Mouse (Mus musculus): Measurements from ENCODE around the gene Ino80d. TPM values are rescaled to one million over a fixed set of nuclear protein-coding genes. Genes with fewer than 3 reads are reported as not detected.

The Ino80d gene
- total RNA-seq, 1 experiment, result 17.5 TPM

DNA sequence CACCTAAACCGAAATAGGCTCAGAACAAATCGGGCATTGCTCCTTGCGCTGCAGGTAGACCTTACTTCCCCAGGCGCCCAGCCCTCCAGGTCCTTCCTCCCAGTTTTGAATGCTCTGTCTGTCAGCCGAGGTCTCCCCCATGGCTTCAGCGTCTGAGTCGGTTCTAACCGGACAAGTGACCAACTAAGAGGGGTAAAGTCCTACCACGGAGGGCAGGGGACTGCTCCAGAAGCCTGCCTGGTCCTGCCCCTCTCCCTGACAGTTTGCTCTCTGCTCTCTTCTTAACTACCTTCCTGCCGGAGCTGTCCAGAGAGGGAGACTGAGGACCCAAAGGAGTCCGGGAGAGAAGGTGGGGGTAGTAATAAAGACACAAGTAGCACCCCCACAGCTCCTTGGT, 1.6 kb downstream of the Ino80d start:
- Histone ChIP-seq H3K36me3 (ENCODE audit: control insufficient read depth, insufficient read depth, low read length, poor library complexity, severe bottlenecking) (no peaks in the 10 kb centered on the region), H3K4me1 (ENCODE audit: control insufficient read depth in 2 of 2, insufficient read depth in 2 of 2, low read length in 2 of 2, poor library complexity in 1 of 2) (peaks cover 6% of the 10 kb centered on the region in 2 experiments; a peak in 3 of 4 replicates), H3K9ac (ENCODE audit: insufficient read depth, low read depth, low read length, poor library complexity, severe bottlenecking) (peak overlapping the region; percentile 100), H3K4me3 (ENCODE audit: insufficient read depth in 1 of 2, low read depth in 1 of 2, low read length in 2 of 2, poor library complexity in 1 of 2, severe bottlenecking in 1 of 2) (peak overlapping the region; percentile 85 to 100), H3K27ac (ENCODE audit: insufficient read depth, low read depth, low read length, poor library complexity, severe bottlenecking) (peak overlapping the region; percentile 99), H3K9me3 (ENCODE audit: control insufficient read depth, insufficient read depth, low read depth, low read length) (no peaks in the 10 kb centered on the region)
- DNase-seq (ENCODE audit: low read depth, low spot score), result no peak
- in situ Hi-C loops (cut with MboI; ENCODE audit: low sequenced_read_pairs in 2 of 2, unreplicated experiment in 2 of 2), result no loop called here
- TF ChIP-seq HCFC1 (IDR thresholded peaks at IDR 0.05; ENCODE audit: borderline replicate concordance, insufficient read depth, low read length) (no peak; the same call in 1 of the 2 replicates), ZNF384 (IDR thresholded peaks at IDR 0.05; ENCODE audit: low read depth, low read length) (no peak), CHD2 (IDR thresholded peaks at IDR 0.05; ENCODE audit: low read depth, low read length) (no peak), MAFK (IDR thresholded peaks at IDR 0.05; ENCODE audit: insufficient read depth, low read depth, low read length) (no peak), ZC3H11A (IDR thresholded peaks at IDR 0.05; ENCODE audit: borderline replicate concordance, low read depth, low read length) (no peak)

DNA sequence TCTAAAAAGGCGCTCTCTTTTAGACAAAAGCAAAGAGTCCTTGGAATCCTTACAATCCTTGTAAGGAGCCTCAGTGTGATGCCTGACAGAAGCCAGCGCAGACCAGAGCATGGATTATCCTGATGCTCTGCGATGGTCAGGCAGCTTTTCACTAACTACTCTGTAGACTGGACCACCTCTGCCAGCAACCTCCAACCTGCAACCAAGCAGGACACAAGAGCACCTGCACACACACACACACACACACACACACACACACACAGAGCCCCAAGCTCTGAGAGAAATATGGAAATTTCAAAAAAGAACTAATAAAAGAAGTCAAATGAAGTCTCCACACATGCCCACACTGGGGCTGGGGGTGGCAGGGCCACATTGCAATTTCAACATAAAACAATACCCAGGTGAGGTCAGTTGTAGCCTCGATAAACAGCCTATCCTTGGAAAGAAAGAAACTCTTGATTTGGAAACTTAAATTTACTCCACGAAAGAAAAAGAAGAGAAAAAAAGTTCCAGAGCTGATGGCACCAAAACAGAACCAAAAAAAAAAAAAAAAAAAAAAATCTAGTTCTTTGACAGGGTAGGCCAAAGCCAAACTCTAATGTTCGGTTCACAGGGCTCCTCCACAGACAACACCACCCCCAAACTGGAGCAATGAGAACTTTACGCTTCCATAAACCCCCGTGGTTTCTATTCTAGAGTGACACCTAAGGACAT, 2.2 kb downstream of the Ino80d start:
- H3K36me3 ChIP-seq (ENCODE audit: control insufficient read depth, insufficient read depth, low read length, poor library complexity, severe bottlenecking), result no peaks in the 10 kb centered on the region
- peak overlapping the region; percentile 85 to 100 for H3K4me3 ChIP-seq (ENCODE audit: insufficient read depth in 1 of 2, low read depth in 1 of 2, low read length in 2 of 2, poor library complexity in 1 of 2, severe bottlenecking in 1 of 2)
- H3K9me3 ChIP-seq (ENCODE audit: control insufficient read depth, insufficient read depth, low read depth, low read length), result no peaks in the 10 kb centered on the region
- peaks cover 6 to 7% of the 10 kb centered on the region in 2 experiments; a peak in 3 of 4 replicates for H3K4me1 ChIP-seq (ENCODE audit: control insufficient read depth in 2 of 2, insufficient read depth in 2 of 2, low read length in 2 of 2, poor library complexity in 1 of 2)
- no peak for DNase-seq (ENCODE audit: low read depth, low spot score)
- in situ Hi-C loops (cut with MboI; ENCODE audit: low sequenced_read_pairs in 2 of 2, unreplicated experiment in 2 of 2), result no loop called here
- H3K27ac ChIP-seq (ENCODE audit: insufficient read depth, low read depth, low read length, poor library complexity, severe bottlenecking), result peak overlapping the region; percentile 99; the same call in 1 of the 2 replicates
- peak overlapping the region; percentile 100; the same call in 1 of the 2 replicates for H3K9ac ChIP-seq (ENCODE audit: insufficient read depth, low read depth, low read length, poor library complexity, severe bottlenecking)
- TF ChIP-seq ZNF384 (IDR thresholded peaks at IDR 0.05; ENCODE audit: low read depth, low read length) (peak; percentile 50; the same call in 1 of the 2 replicates), HCFC1 (IDR thresholded peaks at IDR 0.05; ENCODE audit: borderline replicate concordance, insufficient read depth, low read length) (no peak)

DNA sequence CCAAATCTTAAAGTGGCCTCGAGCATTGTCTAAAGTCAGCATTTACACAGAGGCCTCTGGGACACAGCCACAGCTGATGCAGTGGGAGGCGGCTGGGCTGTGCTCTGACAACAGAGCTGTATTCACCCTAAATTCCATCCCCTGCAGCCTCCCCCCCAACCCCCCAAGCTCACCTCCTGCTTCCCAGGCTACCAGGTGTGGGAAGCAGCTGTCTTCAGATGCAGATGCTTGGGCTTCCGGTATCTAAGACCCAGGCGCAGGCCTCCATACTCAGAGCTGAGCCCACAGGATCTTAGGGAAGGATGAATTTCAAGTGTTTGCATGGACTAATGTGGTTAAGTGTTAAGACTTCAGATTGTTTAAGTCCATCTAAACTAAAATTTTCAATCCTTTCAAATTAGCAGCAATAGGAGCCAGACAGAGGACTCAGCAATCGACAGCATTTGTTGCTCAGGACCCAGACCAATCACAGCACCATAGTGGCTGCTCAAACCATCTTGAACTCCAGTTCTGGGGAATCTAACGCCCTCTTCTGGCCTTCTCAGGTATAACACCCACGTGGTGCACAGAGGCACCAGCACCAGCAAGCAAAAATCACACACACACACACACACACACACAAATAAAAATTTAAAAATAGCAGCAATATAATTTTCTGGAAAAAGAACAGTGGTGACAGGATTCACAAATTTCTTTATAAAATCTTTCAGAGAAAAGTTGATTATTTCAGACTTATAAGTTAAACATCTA, 3.8 kb downstream of the Ino80d start:
- peak overlapping the region; percentile 59; the same call in 1 of the 2 replicates for H3K9ac ChIP-seq (ENCODE audit: insufficient read depth, low read depth, low read length, poor library complexity, severe bottlenecking)
- H3K4me3 ChIP-seq (ENCODE audit: insufficient read depth in 1 of 2, low read depth in 1 of 2, low read length in 2 of 2, poor library complexity in 1 of 2, severe bottlenecking in 1 of 2), result peak overlapping the region; percentile 21 to 29
- TF ChIP-seq CHD2 (IDR thresholded peaks at IDR 0.05; ENCODE audit: low read depth, low read length) (no peak), MAFK (IDR thresholded peaks at IDR 0.05; ENCODE audit: insufficient read depth, low read depth, low read length) (no peak), HCFC1 (IDR thresholded peaks at IDR 0.05; ENCODE audit: borderline replicate concordance, insufficient read depth, low read length) (no peak), ZC3H11A (IDR thresholded peaks at IDR 0.05; ENCODE audit: borderline replicate concordance, low read depth, low read length) (no peak), ZNF384 (IDR thresholded peaks at IDR 0.05; ENCODE audit: low read depth, low read length) (no peak)
- peak; percentile 84 for DNase-seq (ENCODE audit: low read depth, low spot score)
- H3K27ac ChIP-seq (ENCODE audit: insufficient read depth, low read depth, low read length, poor library complexity, severe bottlenecking), result peak overlapping the region; percentile 68; the same call in 1 of the 2 replicates
- in situ Hi-C loops (cut with MboI; ENCODE audit: low sequenced_read_pairs in 2 of 2, unreplicated experiment in 2 of 2), result no loop called here
- no peaks in the 10 kb centered on the region for H3K9me3 ChIP-seq (ENCODE audit: control insufficient read depth, insufficient read depth, low read depth, low read length)
- peaks cover 6 to 10% of the 10 kb centered on the region in 2 experiments; a peak in 3 of 4 replicates for H3K4me1 ChIP-seq (ENCODE audit: control insufficient read depth in 2 of 2, insufficient read depth in 2 of 2, low read length in 2 of 2, poor library complexity in 1 of 2)
- no peaks in the 10 kb centered on the region for H3K36me3 ChIP-seq (ENCODE audit: control insufficient read depth, insufficient read depth, low read length, poor library complexity, severe bottlenecking)

DNA sequence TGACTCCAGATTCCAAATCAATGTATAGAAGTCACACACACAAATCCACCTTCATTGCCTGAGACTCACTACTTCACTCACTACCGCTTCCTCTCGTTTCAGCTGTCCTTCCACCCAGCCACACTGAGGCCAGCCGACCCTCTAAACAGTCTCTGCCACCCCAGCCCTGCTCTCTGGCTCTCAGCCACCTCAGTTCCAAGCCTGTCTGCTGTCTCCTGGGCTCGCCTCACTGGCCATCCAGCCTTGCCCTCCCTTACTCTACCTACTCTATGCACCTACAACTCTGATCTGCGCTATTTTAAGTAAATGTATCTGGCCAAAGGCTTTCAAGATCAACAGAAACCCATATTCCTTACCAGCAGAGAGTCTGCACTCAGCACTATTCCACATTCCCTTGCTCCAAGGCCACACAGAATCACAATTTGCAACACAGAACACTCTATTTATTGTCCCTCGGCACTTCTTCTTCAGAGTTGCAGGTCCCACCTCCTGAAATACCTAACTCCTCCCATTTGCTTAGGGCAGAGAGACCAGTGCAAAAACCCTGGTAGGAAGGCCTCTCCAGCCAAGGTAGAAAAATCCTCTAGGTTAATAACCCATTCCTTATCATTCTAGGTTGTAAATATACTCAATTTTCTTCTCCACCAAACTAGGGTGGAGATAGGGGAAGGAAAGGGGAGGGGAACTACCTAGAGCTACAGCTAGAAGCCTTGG, 6.7 kb downstream of the Ino80d start:
- peak overlapping the region; percentile 28 to 51 for H3K4me3 ChIP-seq (ENCODE audit: insufficient read depth in 1 of 2, low read depth in 1 of 2, low read length in 2 of 2, poor library complexity in 1 of 2, severe bottlenecking in 1 of 2)
- peaks cover 5% of the 10 kb centered on the region for H3K36me3 ChIP-seq (ENCODE audit: control insufficient read depth, insufficient read depth, low read length, poor library complexity, severe bottlenecking)
- in situ Hi-C loops (cut with MboI; ENCODE audit: low sequenced_read_pairs in 2 of 2, unreplicated experiment in 2 of 2), result no loop called here
- TF ChIP-seq MAFK (IDR thresholded peaks at IDR 0.05; ENCODE audit: insufficient read depth, low read depth, low read length) (no peak), ZNF384 (IDR thresholded peaks at IDR 0.05; ENCODE audit: low read depth, low read length) (no peak), HCFC1 (IDR thresholded peaks at IDR 0.05; ENCODE audit: borderline replicate concordance, insufficient read depth, low read length) (no peak), ZC3H11A (IDR thresholded peaks at IDR 0.05; ENCODE audit: borderline replicate concordance, low read depth, low read length) (no peak), CHD2 (IDR thresholded peaks at IDR 0.05; ENCODE audit: low read depth, low read length) (no peak)
- peak overlapping the region; percentile 20; the same call in 1 of the 2 replicates for H3K27ac ChIP-seq (ENCODE audit: insufficient read depth, low read depth, low read length, poor library complexity, severe bottlenecking)
- peak overlapping the region; percentile 56 for H3K9ac ChIP-seq (ENCODE audit: insufficient read depth, low read depth, low read length, poor library complexity, severe bottlenecking)
- H3K4me1 ChIP-seq (ENCODE audit: control insufficient read depth in 2 of 2, insufficient read depth in 2 of 2, low read length in 2 of 2, poor library complexity in 1 of 2), result peaks cover 6 to 10% of the 10 kb centered on the region in 2 experiments; a peak in 3 of 4 replicates
- DNase-seq (ENCODE audit: low read depth, low spot score), result no peak
- H3K9me3 ChIP-seq (ENCODE audit: control insufficient read depth, insufficient read depth, low read depth, low read length), result no peaks in the 10 kb centered on the region
